Mouse (Mus musculus) stomach, postnatal 0 days (tissue): Measurements from ENCODE around the gene Ppp1r18.

Experiments used
- CTCF ChIP-seq: IDR thresholded peaks from 2 replicates; pipeline ENCODE4 v1.5.1; 2016; ENCODE audit warnings: antibody characterized with exemption, low read depth, mild to moderate bottlenecking, moderate library complexity
- EP300 ChIP-seq: optimal IDR thresholded peaks from 2 replicates; pipeline ENCODE3; 2016; ENCODE audit warnings: antibody characterized with exemption

GRCm38 (mm10) chr17:35916297-35917142, 51.1 kb downstream of the Ppp1r18 start, which contains the start of the genes Mrps18b and Ppp1r10:
- peak; percentile 81 for TF ChIP-seq CTCF
- TF ChIP-seq EP300, result peak; percentile 90
